Mouse (Mus musculus) ES-CJ7 (cell line): ENCODE data around the gene Rcan3.
A peak's percentile ranks its signal among the peaks of the same experiment; 100 is the strongest.

ENCODE experiments used
- DNase-seq: peaks from one replicate; pipeline ENCODE4 v3.0.0; 2011; ENCODE audit warnings: low read depth, low spot score

Rcan3 gene

DNA sequence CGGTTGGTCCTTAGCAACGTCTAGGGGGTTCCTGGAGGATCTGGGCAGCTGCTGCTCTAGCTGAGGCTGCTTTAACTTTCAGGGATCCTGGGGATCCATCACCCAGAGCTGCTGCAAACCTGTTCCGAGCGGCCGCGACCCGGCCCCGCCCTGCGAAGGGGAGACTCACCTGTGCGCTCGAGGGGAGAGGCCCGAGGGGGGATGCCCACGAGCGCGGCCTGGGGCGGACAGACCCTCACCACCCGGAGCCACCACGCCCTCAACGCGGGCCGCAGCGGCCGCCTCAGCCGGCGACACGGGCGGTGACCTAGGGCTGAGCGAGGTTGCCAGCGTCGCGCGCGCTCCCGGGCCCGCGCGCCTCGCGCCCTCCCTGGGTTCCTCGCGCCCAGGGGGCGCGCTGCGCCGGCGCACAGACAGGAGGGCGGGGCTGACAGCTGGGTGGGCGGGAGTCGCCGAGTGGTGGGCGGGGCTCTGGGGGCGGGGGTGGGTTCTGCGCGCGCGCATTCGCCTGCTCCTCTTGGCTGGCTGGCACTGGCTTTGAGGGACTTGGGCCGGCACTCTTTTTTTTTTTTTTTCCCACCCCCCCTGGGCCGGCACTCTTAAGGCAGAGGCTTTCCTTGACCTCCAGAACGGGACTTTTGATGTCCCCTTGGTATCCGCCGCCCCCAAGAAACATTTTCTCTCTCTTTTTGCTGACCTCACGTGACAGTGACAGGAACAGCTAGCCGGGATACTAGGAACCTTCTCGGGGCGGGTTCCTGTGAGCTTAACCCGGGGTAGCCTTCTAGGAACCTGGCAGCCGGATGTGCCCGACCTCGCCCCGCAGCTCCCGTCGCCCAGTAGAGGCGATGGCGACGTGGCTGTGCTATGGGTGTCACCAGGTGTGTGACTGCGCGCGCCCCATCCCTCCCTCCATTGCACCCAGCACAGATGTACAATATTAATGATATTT lies at the start of gene Rcan3:
Gene Rcan3 (minus strand): TSS at position 411 of the 952 bp plus-strand sequence.
- peak; percentile 82 for DNase-seq

DNA sequence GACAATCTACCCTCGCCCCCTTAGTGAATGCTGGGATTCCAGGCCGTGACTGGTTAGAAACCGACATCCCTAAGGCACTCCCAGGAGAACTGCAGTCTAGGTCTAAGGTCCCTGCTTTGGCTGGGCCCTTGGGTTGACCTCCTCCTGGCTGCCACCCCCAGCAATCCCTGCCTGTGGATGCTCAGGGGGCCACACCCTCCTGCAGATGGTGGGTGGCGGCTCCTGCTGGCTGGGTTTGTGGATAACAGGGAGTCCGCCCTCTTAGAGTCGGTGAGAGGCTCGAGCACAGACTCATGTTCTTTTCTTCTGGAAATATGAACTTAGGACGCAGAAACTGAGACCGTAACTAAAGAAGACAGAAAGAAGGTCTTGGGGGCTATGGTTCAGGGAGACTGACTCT lies 46.7 kb upstream of the Rcan3 start:
- peak; percentile 69 for DNase-seq

DNA sequence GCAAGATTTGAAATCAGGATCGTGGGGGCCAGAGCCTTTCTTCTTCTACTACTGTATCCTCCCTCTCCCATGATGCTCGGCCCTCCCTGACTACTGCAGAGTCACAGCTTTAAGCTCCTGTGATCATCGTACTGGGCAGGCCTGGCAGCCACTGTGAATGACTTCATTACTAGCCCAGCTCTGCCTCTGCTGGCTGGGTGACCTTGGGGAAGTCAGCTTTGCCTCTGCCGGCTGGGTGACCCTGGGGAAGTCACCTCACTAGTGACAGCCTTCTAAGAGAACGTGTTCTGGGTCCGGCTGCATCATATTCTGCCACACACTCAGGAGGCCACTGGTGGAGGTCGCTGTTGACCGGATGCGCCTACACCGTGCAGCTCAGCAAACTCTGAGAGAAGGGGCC lies 44.2 kb upstream of the Rcan3 start:
- DNase-seq: no peak

DNA sequence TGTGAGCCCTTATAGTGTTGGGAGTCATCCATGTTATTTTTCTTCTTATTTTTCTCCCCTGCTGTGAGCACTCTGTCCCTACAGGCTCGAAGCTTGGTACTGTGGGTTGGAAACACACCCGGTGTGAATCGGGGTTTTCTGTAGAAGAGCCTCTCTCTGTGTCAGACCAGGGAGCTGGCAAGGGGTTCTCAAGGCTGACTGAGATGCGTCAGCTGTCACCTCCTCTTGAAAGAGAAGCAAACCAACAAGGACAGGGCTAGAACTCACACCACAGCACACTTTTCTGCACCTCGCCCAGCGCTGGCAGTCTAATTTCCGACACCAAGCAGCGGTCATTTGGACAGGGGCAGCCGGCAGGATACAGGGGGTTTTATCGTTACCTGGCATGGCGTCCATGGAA lies 29.8 kb upstream of the Rcan3 start:
- no peak for DNase-seq

DNA sequence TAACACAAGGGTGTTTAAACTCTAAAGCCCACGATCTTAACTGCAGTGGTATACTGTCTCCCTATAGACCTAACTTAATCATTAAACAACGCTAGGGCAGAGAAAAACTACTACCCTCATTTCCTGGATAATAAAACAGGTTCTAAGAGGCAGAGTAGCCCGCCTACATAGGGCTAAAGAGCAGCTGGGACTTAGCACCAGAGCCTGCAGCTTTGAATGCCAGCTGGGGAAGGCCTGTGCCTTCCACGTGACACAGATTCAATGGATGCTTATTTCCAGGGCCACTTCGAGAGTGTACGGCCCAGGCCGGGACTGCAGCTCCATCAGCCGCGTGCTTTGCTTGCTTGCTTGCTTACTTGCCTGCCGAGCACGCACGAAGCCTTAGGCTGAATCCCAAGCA lies 19.9 kb upstream of the Rcan3 start:
- no peak for DNase-seq

DNA sequence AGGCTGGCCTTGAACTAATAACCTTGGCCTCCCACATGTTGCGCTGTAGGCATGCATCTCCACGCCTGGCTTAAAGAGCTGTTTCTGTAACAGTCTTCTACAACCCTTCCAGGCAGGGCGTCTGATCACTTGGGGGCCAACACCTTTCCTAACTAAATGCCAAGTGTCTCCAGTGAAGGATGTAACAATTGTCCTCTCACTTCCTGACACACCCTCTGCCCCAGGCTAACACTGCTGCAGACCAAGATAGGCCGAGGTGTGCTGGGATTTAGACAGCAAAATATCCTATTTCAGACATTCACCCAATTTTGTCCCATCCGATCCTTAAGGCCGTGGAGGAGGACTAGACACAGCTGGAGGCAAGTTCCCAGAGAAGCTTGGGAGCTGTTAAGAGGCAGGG lies 19.5 kb upstream of the Rcan3 start:
- DNase-seq: no peak

DNA sequence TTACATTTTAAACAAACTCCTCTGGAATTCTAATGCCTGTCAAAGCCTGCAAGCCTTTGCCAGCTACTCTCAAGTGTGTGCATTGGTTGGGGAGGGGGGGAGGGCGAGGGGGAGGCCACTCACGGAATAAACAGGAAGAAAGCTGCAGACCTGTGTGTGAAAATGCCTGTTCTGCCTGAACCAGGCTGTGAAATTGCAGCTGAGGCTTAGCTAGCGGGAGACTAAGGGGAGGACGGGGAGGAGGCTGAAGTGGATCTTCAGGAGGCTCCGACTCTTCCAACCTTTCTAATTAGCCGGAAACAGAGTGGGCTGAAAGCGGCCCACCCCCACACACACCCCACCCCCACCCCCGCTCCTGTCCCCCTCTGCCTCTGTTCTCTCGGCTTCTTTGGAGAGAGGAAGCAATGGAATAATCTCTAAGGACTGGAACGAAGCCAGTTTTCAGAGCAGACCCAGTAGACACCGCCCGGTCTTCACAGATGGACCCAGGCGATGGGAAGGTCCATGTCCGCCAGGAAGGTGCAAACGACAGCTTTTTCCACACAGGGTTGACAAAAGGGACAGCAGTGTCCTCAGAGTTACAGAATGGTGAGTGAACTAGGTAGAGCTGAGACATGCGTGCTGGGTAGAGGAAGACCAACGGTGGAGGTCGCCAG lies 17.8 kb upstream of the Rcan3 start:
- no peak for DNase-seq

DNA sequence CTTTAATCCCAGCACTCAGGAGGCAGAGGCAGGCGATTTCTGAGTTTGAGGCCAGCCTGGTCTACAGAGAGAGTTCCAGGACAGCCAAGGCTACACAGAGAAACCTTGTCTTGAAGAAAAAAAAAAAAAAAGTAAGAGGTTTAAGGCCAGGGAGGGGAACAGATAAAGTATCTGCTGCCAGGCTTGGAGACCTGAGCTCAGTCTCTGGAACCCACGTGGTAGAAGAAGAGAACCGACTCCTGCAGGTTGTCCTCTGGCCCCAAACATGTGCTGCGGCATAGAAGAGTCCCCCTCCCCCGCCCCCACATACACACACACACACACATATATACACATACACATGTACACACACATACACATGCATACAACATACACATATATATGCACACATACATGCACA lies 8.8 kb upstream of the Rcan3 start:
- DNase-seq: no peak

DNA sequence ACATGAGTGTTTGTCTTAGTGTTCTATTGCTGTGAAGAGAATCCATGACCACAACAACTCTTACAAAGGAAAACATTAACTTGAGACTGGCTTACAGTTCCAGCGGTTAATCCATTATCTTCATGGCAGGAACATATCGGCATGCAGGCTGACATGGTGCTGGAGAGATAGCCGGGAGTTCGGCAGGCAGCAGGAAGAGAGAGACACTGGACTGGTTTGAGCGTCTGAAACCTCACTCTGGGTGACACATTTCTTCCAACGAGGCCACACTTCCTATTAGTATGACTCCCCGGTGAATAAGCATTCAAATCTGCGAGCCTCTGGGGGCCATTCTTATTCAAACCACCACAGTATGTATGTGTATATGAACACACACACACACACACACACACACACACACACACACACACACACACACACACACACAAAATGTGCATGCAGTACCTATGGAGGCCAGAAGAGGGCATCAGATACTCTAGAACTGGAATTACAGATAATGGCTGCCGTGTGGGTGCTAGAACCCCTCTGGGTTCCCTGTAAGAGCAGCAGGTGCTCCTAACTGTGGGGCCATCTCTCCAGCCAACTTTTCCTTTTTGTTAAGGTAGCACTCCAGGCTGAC lies 6.4 kb upstream of the Rcan3 start:
- DNase-seq: peak; percentile 84

DNA sequence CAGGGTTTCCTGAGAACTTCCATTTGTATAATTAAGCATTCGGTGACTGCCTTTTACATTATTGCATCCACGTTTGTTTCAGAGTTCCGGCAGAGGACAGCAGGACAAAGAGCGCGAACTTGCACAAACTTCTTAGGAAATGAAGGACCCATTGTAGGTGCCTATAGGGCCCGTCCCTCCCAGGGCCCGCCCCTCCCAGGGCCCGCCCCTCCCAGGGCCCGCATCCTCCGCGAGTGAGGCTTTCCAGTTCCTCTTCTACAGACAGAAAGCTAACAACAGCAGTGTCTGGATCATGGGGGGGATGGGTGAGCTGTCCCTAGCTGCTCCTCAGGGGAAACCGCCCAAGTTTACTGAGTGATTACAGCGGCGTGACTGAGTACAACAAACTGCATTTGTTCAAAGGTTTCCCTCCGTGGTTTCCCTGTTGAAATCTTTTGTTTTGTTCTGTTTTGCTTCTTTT lies 5.6 kb upstream of the Rcan3 start:
- DNase-seq: peak; percentile 94

DNA sequence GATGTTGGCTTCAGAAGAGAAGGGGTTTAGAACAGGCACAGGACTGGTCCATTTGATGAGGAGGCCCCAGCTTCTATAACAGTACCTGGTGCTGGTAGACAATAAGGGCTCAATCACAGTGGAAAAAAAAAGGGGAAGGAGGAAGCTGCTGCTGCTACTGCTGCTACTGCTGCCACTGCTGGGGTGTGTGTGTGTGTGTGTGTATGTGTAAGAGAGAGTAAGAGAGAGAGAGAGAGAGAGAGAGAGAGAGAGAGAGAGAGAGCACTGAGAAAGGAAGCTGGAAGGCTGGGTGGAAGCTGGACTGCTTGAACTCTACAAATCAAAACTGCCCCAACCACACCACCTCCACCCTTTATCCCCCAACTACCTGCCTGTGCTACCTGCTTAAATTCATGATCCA lies 4.3 kb upstream of the Rcan3 start:
- no peak for DNase-seq

DNA sequence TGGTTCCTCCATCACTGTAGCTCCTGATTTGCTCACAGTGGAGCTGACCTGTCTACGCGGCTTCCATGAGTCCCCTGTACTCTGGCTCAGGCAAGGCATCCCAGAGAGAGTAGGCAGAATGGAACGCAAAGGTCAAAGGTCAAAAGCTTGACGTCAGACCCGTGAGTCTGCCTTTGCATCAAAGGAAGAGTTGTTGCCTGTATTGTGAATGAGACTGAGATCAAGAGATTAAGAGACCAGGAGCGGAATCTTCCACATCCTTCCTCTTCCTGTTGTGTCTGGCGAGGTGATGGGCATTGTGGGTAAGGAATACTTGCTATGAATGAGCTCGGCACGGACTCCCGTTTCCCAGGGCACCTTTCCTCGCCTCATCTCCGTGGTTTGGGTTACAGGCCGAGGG lies 2.6 kb upstream of the Rcan3 start:
- DNase-seq: peak; percentile 67

DNA sequence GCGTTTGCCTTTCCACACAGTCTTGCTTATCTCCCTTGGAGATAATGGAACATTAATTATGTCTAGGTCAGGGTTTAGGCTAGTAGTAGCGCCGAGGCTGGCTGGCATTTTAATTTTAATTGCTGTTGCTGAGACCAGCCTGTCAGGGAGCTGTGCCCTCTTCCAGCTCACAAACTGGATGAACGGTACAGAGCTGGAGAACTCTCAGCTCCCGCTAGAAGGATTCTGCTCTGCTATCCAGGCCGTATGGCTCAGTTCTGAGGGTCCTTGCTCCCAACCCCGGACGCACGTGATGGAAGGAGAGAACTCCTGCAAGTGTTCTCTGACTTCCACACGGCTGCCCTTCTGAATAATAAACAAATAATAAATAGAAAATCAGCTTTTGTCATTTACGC lies 739 bp upstream of the Rcan3 start:
- DNase-seq: no peak

DNA sequence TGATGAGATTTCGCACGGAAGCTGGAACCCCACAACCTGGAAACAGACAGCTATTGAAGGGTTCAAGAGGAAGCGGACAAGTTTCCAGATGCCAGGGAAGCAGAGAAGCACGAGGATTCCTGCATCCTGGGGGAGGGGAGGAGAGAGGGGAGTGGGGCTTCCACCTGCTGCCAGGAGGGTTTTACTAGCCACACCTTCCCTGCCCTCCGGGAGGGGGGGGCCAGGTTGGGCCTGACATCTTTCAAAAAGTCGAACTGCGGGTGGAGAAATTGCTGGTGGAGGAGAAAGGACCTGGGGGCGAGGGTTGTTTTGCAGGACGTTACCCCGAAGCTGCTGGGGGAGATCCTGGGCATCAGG lies 589 bp downstream of the Rcan3 start:
- DNase-seq: peak; percentile 43

DNA sequence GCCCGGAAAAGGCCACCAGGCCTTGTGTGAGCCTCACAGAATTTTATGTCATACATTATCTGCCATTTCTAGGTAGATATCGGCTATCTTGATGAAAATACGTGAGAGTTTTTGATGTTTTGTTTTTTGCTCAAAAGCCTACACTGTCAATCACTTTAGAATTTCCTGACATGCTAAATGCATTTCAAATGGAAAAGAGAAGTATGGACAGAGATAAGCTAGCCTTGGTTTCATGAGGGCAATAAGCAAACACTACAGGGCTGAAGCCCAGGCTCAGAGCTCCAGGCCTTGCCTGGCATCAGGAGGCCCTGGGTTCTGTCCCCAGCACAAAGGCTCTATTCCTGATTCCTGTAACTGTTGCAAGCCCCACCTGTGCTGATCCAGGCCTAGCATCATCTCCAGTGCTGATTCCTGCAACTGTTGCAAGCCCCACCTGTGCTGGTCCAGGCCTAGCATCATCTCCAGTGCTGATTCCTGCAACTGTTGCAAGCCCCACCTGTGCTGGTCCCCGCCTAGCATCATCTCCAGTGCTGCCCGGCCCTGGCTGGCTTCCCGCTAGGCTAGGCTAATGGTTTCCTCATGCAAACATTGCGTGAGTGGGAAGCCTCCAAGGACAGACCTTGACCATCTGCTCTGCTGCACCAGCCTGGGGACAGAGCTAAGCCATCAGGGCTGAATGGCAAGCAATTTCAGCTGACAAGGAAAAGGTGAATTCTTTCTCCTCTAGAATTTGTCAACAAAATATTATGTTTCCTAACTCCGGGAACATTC lies 3.5 kb downstream of the Rcan3 start:
- DNase-seq: no peak

DNA sequence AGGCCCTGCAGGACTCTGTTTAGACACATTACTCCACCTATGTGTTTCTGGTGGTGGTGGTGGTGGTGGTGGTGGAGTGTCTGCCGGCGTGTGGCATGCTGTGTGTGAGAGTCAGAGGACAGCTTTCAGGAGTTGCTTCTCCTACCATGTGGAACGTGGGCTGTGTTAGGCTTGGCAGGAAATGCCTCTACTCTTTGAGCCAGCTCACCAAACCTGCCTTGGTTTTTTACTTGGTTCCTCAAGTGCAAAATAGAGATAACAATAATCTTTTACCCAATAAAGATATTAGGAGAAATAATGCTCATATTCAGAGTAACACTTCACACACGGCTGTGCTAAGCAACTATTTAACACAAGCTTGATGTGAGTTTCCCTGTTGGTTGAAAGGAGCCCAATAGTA lies 4.3 kb downstream of the Rcan3 start:
- no peak for DNase-seq

DNA sequence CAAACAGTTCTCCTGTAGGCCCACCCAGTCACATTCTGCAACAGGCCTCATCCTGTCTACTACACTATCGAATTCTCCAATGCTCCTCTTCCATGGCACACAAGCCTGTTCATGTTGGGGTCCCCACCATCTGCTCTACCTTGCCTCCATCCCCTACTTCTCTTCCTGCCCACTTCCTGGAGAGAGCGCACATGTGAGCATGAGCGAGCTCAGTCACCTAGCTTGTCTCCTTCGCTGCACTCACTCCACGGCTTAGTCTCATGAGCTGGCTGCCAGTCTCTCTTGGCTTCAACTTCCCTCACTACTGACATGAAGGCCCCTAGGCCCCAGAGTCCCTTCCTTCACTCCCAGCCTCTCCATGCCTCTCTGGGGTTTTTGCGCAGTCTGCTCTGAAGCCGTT lies 7.1 kb downstream of the Rcan3 start:
- DNase-seq: no peak

DNA sequence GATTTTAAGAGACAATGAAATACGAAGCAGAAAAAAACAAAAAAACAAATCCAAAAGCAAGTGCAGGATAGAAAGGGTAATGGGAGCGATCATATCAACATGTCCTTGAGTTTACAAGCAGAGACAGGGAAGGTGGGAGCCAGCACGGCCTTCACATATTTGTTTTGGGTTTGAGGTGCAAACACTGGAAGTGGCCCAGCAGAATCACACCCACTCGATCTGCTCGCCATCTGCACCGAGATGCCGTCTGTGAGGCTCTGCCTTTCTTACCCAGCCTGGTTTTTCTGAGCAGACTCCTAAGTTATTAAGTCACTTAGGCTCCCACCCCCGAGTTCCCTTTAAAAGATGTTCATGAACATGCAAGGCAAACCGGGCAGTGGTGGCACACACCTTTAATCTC lies 8.0 kb downstream of the Rcan3 start:
- no peak for DNase-seq

DNA sequence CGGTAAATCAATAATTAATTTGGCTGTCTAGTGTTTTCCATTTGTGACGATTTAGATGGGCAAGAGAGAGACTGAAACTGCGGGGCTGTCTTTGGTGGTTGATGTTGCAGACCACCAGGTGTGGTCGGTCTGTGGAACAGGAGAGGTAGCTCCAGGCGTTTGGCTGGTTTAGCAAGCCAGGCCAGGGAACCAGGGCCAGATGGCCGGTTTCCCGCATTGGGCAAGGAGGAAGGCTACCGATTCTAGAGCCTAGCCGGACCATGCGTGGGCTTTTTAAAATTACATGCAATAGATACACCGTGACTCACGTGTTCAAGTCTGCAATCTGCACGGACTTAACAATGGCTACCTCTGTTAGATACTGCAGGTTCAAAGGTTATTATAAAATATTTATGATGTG lies 12.7 kb downstream of the Rcan3 start:
- DNase-seq: no peak

DNA sequence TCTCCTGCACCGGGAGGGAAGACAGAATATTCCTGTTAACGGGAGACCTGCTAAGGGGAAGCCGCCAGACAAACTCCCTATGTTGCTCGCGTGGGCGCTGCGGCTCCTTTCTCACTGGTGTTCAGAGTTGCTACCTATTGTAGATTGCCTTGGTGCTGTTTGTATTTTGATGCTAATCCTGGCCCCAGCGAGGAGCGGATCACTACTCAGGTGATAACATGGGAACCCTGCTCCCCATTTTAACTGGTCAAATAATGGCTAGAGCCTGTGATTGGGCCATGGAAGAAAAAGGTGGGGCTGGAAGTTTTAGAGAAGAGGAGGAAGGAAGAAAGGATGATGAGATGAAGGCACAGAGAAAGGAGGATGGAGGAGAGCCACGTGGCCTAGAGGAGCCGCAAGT lies 13.2 kb downstream of the Rcan3 start:
- peak; percentile 58 for DNase-seq

DNA sequence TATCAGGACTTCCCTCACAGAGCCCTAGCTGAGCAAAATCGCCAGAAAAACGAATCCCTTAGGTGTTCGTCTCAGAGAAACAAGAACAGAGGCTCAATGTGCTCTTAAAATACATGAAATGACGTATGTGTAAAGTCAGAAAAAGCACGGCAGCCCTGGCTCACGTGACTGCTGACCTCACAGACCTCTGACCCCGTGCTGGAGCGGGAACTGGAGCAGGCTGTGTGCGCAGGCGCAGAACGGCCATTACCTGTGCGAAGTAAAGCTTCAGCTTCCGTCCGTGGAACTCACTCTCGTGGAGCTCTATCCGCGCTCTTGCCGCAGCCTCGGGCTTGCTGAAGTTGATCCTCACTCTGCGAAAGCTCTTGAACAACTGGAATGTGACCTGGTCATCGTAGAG lies 13.7 kb downstream of the Rcan3 start:
- DNase-seq: peak; percentile 95

DNA sequence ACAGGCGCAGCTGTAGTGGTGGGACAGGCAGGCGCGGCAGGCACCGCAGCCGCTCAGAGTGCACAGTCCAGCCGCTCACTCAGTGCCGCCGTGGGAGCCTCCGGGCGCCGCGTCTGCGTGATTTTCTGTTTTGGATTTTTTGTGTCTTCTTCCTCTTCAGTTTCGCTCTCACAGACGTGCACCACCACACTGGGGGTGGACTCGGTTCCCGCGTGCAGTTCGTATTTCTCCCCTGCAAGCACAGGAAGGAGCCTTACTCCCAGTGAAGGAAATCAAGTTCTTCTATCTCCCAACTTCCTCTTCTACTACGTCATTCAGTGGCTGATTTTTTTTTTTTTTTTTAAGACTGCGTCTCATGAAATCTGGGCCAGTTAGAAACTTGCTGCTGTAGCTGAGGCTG lies 17.3 kb downstream of the Rcan3 start:
- no peak for DNase-seq
